Mouse (Mus musculus) cortical plate, adult 2 months (tissue): ENCODE results near the gene Chid1. TPM values are rescaled to one million over a fixed set of nuclear protein-coding genes. Genes with fewer than 3 reads are reported as not detected.

Source experiments
- H3K27ac ChIP-seq: fragments of 200-500 bp; 2 replicates; pipeline ENCODE4 v1.5.1; 2012; ENCODE audit warnings: low read length, control low read depth, inconsistent platforms; ENCODE audit not compliant: insufficient read depth
- H3K4me1 ChIP-seq: fragments of 200-500 bp; 2 replicates; pipeline ENCODE4 v1.6.1; 2011; ENCODE audit warnings: low read length; ENCODE audit not compliant: control insufficient read depth, insufficient read depth
- H3K4me3 ChIP-seq: fragments of 200-500 bp; 2 replicates; pipeline ENCODE4 v1.5.1; 2011; ENCODE audit warnings: mild to moderate bottlenecking, low read length, control low read depth; ENCODE audit not compliant: insufficient read depth
- CTCF ChIP-seq: fragments of 200-500 bp; IDR thresholded peaks from 2 replicates; pipeline ENCODE4 v1.5.1; 2011; ENCODE audit warnings: mild to moderate bottlenecking, control low read depth, low read length; ENCODE audit not compliant: insufficient read depth; ENCODE audit errors: extremely low read depth
- POLR2A ChIP-seq: fragments of 200-500 bp; IDR thresholded peaks from 2 replicates; pipeline ENCODE4 v1.6.1; 2011; ENCODE audit warnings: mild to moderate bottlenecking, low read length, control low read depth; ENCODE audit not compliant: insufficient read depth; ENCODE audit errors: extremely low read depth
- polyA plus RNA-seq: library from polyadenylated mRNA; depleted of rRNA; stranded (reverse); fragments of >200 nt; gene quantifications from 2 replicates; pipeline ENCODE4 v1.2.3, GENCODE M21; 2012

The Chid1 gene
- polyA plus RNA-seq, 1 experiment: 43.0 TPM

DNA sequence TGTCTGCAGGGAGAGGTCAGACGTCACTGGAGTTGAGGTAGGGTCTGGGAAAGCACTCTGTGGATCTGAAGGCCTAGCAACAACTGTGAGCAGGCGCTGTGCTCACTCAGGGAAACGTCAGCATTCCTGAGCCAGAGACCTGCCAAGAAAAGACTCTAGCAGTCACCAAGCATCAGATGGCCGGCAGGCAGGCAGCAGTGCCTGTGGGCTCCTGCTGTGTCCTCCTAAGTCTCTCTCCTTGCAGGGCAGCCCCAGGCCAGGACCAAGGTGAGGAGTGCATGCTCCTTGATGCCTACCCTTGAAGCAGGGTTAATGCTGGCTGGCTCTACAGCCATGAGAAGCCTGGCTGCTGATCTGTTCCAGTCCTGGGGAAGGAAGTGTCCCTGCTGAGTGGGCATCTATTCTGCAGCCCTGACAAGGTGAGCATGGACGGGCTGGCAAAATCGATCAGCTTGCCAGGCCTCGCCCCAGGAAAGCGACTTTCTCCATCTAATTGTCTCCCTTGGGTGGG lies 28.9 kb downstream of the Chid1 start:
- H3K4me1 ChIP-seq: peaks cover 2% of the 10 kb centered on the region; the same call in 1 of the 2 replicates
- H3K4me3 ChIP-seq: no peak overlapping the region
- no peak overlapping the region for H3K27ac ChIP-seq
- no peak for TF ChIP-seq CTCF
- TF ChIP-seq POLR2A: no peak

DNA sequence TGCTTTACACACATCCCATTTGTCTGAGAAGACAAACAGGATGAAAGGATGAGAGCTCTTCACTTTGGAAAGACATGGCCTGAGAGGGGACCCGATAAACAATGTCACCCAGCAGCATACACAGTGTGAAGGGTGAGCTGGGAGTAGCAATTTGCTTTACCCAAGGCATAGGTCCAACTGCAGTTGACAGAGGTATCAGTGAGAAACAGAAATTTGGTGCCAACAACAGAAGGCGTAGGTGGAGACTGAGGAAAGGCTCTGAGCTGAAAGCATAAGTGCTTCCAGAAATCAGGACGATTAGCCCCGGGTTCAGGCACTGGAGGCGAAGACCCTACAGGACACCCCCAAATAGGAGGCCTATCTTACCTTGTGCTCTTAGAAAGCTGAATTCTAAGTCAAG lies 29.5 kb downstream of the Chid1 start:
- Histone ChIP-seq H3K27ac (no peak overlapping the region), H3K4me3 (no peak overlapping the region), H3K4me1 (peaks cover 2% of the 10 kb centered on the region; the same call in 1 of the 2 replicates)
- TF ChIP-seq POLR2A: no peak

DNA sequence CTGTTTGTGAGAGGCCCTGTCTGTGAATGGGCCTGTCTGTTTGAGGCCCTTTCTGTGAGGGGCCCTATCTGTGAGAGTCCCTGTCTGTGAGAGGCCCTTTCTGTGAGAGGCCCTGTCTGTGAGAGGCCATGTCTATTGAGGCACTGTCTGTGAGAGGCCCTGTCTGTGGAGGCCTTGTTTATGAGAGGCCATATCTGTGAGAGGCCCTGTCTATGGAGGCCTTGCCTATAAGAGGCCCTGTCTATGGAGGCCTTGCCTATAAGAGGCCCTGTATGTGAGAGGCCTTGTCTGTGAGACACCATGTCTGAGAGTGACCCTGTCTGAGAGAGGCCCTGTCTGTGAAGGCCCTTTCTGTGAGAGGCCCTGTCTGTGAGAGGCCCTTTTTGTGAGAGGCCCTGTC lies 31.5 kb downstream of the Chid1 start:
- peaks cover 2% of the 10 kb centered on the region; the same call in 1 of the 2 replicates for H3K4me1 ChIP-seq
- H3K4me3 ChIP-seq: no peak overlapping the region
- no peak for TF ChIP-seq POLR2A
- TF ChIP-seq CTCF: no peak
- H3K27ac ChIP-seq: no peak overlapping the region

DNA sequence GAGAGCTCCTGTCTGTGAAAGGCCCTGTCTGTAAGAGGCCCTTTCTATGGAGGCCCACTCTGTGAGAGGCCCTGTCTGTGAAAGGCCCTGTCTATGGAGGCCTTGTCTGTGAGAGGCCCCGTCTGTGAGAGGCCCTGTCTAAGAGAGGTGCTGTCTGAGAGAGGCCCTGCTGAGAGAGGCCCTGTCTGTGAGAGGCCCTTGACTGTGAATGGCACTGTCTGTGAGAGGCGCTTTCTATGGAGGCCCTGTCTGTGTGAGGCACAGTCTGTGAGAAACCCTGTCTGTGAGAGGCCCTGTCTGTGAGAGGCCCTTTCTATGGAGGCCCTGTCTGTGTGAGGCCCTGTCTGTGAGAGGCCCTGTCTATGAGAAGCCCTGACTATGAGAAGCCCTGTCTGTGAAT lies 33.4 kb downstream of the Chid1 start:
- Histone ChIP-seq H3K27ac (no peak overlapping the region), H3K4me3 (no peak overlapping the region), H3K4me1 (peaks cover 2% of the 10 kb centered on the region; the same call in 1 of the 2 replicates)
- TF ChIP-seq CTCF (no peak), POLR2A (no peak)

DNA sequence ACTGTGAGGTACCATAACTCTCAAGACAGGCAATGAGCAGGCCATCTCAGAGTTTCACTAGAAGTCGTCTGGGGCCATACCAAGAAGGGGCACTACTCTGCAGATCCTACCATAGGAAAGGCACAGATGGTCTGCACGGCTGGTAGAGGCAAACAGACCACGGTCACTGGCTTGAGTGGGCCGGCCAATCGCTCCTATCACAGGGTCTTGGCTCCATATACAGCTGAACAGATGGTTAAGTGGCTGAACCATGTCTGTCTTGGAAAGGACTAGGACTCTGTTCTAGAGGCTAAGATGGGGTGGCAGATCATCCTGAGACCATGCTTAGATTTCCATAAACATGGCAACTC lies 37.1 kb downstream of the Chid1 start:
- Histone ChIP-seq H3K4me1 (no peaks in the 10 kb centered on the region), H3K4me3 (no peak overlapping the region), H3K27ac (no peak overlapping the region)
- TF ChIP-seq POLR2A (no peak), CTCF (no peak)

DNA sequence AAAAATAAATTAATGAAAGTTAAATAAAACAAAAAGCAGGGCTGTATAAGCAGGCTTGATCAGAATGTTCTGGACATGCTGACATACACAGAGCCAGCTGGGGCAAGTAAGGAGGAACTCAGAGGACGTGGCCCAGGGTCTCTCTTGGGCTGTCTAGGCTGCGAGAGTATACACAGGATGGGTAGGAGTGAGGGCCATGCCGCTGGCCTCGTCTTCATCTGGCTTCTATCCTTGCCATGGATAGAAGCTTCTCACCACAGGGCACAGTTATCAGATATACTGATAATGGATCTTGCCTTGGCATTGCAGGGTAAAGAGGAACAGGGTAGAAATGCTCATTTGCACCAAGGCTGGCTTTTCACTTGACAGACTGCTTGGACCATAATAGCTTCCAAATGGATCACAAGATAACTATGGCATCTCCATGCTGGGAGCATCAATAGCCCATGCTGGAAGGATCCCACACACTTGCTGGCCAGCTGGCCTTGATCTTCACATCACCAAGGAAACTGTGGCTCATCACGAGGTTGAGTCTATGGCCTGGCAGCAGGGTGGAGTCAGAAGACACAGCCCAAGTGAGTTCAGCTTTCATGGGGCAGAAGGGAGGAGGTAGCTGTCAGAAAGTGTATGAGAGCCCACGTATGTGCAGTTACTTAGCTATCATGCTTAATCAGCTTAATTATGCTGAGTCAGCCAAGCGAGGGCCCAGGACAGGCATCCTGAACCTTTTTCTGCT lies 37.7 kb downstream of the Chid1 start:
- no peak overlapping the region for H3K4me3 ChIP-seq
- TF ChIP-seq POLR2A (no peak), CTCF (no peak)
- H3K27ac ChIP-seq: no peak overlapping the region
- H3K4me1 ChIP-seq: no peaks in the 10 kb centered on the region

DNA sequence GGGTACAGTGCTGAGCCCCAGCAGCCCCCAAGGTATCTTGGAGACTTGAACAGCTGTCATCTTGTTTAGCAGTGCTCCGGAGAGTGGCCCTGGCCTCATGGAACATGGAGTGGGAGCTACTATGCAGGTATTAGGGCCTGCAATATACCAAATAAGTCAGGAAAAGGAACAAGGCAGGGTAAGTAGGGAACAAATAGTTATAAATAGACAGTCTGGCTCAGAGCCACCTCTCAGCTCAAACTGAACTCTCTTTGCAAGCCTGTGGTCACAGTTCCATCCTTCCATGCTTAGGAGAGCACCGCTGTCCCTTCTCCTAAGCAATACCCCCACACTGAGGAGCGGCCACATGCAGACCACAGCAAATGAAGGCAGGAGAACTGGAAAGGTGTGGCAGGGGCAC lies 42.1 kb downstream of the Chid1 start:
- no peak overlapping the region for H3K27ac ChIP-seq
- TF ChIP-seq POLR2A (no peak), CTCF (no peak)
- H3K4me3 ChIP-seq: no peak overlapping the region
- H3K4me1 ChIP-seq: no peaks in the 10 kb centered on the region

DNA sequence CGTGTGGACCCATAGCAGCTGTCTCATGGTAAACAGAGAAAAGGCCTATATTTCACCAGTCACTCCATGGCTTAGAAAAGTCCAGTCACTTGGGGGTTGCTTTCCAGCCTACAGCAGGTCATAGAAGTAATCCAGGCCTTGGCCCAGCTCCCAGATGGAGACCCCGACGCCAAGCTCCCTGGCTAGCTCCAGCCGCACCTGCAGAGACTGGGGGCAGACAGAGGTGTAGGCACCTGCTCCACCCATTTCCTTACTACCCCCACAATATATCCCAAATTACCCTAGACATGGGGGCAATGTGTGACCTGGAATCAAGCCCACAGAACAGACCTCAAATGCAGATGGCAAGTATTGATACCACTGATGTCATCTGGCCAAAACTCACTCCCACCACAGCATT lies 43.7 kb downstream of the Chid1 start:
- H3K27ac ChIP-seq: no peak overlapping the region
- H3K4me3 ChIP-seq: no peak overlapping the region
- H3K4me1 ChIP-seq: no peaks in the 10 kb centered on the region
- no peak for TF ChIP-seq POLR2A
- TF ChIP-seq CTCF: no peak

DNA sequence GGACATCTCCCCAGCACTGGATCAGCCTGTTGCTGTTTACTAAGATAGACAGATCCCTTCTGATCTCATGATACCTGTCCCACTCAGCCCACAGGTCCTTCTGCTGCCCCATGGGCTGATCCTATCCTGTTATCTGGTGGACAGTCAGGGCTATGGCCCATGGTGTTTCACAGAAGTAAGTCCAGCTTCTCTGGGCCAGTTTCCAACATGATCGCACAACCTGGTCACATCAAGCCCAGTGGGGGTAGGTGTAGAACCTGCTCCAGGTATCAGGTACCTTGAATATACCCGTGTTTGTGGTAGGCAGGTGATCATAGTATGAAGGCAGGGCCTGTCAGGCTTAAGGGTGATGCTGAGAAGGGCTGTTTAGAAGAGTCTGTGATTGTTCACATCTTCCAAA lies 44.3 kb downstream of the Chid1 start:
- Histone ChIP-seq H3K27ac (no peak overlapping the region), H3K4me1 (no peaks in the 10 kb centered on the region), H3K4me3 (no peak overlapping the region)
- TF ChIP-seq CTCF: no peak
- no peak for TF ChIP-seq POLR2A

DNA sequence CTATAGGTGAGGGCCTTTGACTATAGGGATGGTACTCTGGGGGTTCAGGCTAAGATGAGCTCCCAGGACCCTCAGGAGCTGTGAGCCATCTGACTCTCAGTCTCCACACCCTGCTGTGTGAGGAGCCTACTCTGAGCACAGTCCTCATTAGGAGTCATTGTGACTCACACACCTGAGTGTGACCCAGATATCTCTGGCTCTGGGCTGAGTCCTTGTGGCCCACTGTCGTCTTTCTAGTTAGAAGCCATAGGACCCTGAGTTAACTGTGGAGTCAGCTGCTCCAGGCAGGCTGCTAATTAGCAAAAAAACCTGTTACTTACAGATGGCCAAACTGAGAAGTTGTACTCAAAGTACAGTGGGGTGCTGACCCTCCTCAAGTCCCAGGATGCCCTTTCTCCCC lies 45.9 kb downstream of the Chid1 start:
- Histone ChIP-seq H3K27ac (no peak overlapping the region), H3K4me1 (no peaks in the 10 kb centered on the region), H3K4me3 (no peak overlapping the region)
- TF ChIP-seq CTCF: no peak
- no peak for TF ChIP-seq POLR2A
